Mouse (Mus musculus) neutrophil, adult 5-6 weeks (primary cell): ENCODE measurements around the gene Efcab5. TPM values are rescaled to one million over a fixed set of nuclear protein-coding genes. Genes with fewer than 3 reads are reported as not detected.
"Not testable (repeated sequence)": the region's sequence is repeated elsewhere in the genome, so short reads cannot be mapped to it uniquely, and the experiment has no call there.

Experiments
- ATAC-seq: fragments of 151-379, 151-347 bp; 2 replicates; pipeline ENCODE4 v1.8.0; 2017; ENCODE audit warnings: mild to moderate bottlenecking, moderate TSS enrichment; ENCODE audit not compliant: insufficient number of reproducible peaks, poor library complexity, low FRiP score, severe bottlenecking; ENCODE audit errors: extremely low read depth
- total RNA-seq: library from RNA; stranded (forward); fragments of 200-1000 nt; gene quantifications from 2 replicates; pipeline ENCODE4 v1.2.3, GENCODE M21; 2017

Efcab5 gene
- total RNA-seq, 1 experiment from 2014 or later: 5.0 TPM

DNA sequence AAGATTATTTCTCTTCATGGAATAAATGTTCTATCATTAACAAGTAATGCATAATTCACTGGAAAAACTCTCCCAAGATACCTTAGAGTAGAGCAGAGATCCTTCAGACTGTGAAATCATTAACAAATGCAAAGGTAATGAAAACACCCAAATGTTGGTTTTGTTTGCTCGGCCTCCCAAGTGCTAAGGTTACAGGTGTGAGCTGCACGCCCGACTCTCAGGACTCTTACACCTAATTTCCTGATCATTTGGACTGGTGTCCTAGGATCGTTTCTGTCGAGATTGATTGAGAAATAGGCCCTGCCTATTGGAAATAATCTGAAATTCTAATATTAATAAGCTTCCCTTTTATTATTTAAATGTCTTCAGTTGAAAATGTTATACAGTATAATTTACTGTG lies 7.2 kb downstream of the Efcab5 start:
- no peak for ATAC-seq

DNA sequence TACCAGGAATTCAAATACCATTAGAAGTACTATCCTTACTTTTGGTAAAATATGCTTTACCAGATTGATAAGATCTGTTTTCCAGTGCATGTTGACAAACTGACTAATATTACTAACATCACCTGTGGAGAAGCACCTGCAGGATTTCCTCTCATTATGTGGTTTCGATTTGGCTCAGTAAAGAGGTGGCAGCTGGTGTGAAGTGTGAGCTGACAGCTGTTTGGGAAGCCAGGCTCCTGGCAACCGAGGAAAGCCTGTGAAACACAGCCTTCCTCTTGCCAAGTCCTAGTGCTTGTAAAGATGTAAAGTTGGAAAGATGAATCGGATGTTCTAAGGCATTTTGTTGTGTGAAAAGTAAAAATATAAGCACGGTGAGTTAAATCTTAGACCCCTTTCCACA lies 7.9 kb downstream of the Efcab5 start:
- no peak for ATAC-seq

DNA sequence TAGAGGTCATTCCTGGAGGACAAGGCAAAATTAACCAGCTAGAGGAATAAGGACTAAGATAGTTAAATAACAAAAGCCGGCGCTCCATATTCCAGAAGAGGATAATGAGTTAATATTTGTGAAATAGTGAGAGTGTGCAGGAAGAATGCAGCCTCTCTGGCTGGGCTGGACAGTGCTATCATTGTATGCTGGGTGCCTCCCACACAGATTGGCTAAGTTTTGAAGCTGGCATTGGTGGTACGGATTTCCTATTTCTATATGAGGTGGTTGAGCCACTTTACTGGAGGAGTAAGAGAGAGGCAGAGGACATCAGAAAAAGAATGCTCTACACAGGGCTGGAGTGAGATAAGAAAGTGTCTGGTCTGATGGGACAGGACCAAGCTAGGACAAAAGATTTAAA lies 9.0 kb downstream of the Efcab5 start:
- ATAC-seq: no peak

DNA sequence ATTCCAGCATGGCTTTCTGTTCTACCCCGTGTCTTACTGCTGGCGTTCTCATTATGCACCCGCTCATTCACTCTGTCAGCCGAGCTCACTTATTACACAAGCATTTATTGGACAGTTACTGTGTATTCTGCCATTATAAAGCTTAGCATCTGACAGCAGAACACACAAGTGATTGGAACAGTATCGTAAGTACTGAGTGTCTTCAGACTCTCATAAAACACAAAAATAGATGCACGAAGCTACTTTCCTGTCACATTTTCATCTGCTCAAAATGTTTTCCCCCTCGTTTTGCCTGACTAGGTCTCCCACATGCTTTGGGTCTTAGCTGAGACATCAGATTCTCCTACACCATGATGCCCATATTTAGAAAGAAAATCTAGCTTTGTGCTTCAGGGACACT lies 14.2 kb downstream of the Efcab5 start:
- ATAC-seq: no peak

DNA sequence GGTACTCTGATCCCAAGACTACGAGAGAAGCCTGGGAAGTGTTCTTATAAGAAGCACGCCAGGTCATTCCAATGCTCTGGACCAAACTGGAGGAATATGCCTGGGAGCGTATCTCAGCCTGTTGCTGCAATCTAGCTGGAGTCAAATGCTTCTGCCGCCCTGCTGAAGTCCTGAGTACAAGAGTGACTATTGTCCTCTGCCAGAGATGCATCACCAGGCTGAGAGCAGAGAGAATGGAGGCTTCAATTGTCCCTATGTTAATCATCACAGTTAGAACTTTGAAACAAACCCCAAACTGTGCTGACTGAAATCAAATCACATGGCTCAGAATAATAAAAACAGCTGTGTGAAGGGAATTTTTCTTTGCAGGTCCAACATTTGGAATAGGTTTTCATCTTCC lies 15.0 kb downstream of the Efcab5 start:
- ATAC-seq: no peak

DNA sequence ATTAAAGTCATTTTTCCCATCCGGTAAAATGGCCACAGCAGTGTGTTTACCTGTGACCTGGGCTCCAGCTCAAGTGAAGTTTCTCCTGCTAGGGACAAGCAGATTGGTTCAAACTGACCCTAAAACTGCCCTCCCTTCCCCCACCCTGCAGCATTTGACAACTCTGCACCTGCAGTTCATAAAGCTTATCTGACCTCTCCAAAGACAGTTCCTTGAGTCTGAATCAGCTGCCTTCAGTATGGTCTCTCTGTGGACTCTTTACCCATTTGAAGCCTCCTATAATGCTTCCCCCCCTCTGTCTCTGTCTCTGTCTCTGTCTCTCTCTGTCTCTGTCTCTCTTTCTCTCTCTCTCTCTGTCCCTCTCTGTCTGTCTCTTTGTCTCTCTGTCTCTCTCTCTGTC lies 28.0 kb downstream of the Efcab5 start:
- ATAC-seq: no peak

DNA sequence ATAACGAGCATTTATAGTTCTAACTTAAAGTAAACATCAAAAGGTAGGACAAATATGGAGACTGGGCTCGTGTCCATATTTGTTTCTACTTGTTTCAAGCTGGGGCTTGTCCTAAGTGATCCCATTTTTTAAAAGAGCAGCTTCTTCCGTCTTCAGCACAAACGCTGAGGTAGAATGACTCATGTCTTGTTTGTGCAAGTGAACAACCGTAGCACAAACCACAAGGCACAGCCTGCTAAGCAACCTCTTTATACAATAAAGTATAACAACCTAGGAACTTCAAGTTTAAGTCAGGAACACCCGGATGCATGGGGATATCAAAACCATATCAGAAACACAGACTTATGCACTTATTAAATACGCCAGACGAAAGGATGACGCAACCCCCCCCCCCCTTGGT lies 28.4 kb downstream of the Efcab5 start:
- ATAC-seq: no peak

DNA sequence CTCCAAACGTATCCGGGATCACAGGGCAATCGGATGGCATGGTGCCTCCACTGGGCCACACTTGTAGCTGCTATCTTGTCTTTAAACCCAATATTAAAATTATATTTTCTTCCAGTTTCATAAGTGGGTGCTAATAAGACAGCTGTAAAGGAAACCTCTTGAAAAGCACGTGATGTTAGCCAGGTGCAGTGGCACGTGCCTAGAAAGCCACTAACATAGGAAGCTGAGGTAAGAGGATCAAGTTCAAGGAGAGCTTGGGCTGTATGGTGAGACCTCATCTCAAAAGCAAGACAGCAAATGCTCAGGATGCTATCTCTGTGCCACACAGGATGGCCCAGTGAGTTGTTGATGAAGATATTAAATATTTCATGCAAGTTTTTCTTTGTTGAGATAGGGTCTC lies 34.6 kb downstream of the Efcab5 start:
- no peak for ATAC-seq

DNA sequence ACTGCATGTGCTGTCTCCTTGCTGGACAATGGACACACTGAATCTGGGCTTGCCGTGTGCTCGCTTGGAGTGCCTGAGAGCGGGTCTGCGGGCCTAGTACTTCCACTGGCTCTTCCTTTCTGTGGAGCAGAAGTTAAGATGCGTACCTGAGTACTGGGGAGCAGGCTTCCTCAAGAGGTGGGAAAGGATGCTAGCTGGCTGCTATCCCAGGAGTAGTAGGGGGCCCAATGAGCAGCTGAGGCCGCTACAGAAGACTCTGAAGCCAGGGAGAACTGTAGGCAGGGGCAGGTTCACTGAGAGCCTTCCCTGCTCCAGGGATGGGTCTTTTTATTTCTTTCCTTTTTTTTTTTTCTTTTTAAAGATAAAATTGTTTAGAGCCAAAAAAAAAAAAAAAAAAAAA lies 38.0 kb downstream of the Efcab5 start:
- no peak for ATAC-seq

DNA sequence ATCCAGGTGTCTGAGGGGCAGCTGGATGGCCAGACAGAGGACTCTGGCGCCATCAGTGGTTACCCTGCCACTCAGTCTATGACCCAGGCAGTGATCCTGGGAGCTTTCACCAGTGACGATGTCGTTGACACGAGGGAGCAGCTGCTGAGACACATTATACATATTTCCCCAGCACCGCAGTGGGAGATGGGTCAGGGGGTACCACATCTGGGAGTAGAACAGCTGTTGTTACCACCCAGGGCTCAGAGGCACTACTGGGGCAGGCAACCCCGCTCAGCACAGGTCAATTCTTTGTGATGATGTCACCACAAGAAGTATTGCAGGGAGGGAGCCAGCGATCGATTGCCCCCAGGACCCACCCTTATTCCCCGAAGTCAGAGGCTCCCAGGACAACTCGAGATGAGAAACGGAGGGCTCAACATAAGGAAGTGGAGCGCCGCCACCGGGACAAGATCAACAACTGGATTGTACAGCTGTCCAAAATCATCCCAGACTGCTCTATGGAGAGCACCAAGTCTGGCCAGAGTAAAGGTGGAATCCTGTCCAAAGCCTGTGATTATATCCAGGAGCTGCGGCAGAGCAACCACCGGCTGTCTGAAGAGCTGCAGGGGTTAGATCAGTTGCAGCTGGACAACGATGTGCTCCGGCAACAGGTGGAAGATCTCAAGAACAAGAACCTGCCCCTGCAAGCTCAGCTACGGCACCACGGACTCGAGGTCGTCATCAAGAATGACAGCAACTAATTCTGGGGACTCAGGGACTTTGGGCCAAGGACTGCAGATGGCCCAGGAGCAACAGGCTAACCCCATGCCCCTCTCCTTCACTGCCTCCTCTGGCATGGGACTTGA lies 38.8 kb downstream of the Efcab5 start:
- ATAC-seq: not testable (repeated sequence)

DNA sequence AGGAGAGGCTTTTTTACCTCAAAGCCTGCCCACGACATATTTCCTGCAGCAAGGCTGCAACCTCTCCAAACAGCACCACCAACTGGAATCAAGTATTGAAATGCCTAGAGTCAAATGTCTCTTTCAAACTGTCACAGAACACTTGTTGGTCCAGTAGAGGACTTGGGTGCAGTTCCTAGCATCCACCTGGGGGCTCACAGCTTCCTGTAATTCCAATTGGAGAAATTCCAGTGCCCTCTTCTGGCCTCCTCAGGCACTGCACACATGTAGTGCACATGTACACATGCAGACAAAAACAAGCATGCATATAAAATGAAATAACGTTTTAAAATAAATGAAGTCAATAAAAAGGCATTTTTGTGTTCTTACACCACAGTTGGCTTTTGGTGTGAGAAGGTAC lies 40.0 kb downstream of the Efcab5 start:
- ATAC-seq: no peak

DNA sequence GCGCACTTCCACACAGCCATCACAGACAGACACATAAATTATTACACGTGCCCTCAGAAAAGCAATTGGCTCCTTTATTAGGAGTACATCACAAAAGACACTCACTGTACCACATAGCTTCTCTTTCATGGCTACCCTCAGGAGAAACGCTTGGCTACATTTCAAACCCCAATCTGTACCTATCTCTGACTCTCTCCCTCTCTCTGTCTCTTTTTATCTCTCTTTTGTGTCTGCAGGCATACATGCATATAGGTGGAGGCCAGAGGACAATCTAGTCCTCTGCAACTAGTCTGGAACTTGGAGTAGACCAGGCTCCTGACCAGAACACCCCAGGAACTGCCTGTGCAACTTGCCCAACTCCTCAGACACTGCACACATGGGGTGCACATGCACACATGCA lies 41.0 kb downstream of the Efcab5 start:
- ATAC-seq: no peak

DNA sequence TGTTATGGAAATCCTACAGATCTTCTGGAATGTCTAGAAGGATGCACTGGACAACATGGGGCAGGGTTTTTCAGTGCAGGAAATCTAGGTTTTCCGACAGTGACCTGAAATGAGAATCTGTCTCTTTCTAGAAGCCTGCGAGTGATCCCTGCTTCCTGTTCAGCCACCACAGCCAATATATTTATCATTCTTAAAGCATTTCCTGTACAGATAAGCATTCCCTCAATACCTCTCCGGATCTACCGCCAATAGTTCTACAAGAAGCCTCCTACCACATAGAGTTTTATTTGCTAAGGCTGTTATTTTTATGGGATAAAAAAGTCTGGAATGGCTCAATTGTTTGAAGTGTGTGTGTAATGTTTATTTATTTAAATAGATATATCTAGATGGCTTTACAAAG lies 43.3 kb downstream of the Efcab5 start:
- ATAC-seq: no peak

DNA sequence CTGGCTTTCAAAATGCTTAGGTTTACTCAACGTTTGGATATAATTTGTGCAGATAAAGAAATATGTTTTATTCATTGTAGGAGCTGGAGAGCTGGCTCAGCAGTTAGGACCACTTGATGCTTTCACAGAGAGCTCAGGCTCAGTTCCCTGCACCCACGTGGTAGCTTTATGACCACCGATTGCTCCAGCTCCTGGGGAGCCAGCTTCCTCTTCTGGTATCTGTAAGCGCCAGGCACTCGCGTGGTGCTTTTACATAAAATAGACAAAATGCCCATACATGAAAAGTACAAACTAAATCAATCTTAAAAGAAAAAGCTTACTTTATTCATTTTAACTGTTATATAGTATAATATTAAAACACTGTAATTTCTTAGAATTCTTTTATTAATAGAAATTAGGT lies 46.8 kb downstream of the Efcab5 start:
- ATAC-seq: no peak

DNA sequence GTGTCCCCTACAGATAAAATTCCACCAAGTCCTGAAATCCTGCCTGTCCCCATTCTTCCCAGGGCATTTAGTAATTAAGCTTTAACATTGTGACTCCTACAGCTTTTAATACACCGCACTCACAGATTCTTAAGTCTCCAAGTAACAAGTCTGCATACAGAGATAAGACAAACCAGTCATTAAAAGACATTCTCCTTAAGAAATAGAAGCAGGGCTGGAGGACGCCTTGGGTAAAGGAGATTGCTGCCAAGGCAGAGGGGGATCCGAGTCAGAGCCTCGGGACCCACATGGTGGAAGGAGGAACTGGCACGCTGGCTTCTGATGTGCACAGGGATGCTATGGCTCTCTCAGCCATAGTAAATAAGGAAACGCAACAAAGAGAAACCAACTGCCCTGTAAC lies 48.8 kb downstream of the Efcab5 start:
- no peak for ATAC-seq

DNA sequence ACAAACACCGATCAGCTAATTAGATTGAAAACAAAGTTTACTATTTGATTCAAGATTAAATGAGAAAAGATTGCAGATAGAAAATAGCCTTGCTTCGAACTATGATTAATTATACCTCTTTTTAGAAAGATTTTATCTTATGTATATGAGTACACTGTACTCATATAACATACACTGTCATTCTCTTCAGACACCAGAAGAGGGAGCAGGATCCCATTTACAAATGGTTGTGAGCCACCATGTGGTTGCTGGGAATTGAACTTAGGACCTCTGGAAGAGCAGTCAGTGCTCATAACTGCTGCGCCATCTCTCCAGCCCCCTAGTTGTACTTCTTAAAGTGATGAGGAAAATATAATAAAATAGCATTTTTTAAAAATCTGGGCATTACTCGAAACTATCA lies 55.3 kb downstream of the Efcab5 start:
- no peak for ATAC-seq

DNA sequence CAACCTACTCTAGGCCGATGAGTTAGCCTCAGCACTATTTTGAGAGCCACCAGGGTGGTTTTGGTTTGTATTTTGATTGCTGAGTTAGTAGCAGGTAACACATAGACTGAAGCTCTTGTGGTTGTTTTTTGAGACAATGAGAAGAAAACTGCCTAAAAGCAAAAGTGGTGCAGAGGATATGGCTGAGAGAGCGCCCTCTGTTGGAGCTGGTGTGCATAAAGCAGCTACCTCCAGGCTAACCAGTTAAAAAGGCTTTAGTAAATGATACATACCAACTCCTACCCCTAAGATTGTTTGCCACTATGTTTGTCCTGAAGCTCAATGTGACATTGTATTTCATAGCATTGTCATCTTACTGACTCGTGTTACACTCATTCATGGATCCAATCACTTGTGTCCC lies 56.2 kb downstream of the Efcab5 start:
- ATAC-seq: peak; percentile 55; the same call in 1 of the 2 replicates

DNA sequence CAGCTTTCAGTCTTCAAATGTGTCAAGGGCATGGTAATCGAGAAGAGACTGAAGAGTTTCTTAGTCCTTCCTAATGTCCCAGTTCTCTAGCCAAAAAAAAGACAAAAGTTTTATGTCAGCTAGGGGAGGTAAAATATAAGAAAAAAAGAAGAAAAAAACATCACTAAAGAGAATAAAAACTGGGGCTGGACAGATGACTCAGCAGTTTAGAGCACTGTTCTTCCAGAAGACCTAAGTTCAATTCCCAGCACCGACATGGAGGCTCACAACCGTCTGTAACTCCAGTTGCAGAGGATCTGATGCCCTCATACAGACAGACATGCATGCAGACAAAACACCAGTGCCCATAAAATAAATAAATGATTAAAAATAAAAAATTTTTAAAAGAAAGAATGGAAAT lies 60.2 kb downstream of the Efcab5 start:
- no peak for ATAC-seq

DNA sequence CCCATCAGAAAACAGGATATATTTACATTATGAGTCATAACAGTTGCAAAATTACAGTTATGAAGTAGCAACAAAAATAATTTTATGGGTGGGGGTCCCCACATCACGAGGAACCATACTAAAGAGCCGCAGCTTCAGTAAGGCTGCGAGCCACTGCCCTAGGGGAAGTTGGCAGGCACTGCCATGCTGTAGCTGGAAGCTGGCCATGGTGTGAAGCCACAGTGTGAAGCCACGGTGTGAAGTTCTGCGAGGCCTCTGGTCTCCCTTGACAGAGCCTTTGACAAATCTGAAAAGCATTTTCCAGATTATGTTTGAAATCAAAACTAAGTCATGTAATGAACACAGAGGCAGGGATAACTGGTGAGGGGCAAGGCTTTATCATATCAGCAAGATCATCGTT lies 77.6 kb downstream of the Efcab5 start:
- no peak for ATAC-seq

DNA sequence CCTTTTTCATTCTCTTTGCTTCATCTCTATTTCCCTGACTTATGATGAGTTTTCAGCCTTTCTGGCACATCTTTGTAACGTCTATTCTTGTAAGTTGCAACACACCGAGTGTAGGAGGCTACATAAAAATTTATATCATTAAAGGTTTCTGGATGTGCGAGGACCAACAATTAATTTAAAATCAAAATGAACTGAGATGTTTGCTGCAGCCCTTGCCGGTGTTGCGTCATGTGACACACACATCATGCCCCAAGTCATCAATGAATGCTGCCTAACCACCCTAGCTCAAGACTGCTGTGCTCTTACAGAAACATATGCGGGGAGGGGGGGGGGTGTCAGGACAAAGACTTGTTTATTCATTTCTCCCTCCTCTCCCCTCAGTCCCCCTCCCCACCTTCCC lies 80.3 kb downstream of the Efcab5 start:
- ATAC-seq: no peak

DNA sequence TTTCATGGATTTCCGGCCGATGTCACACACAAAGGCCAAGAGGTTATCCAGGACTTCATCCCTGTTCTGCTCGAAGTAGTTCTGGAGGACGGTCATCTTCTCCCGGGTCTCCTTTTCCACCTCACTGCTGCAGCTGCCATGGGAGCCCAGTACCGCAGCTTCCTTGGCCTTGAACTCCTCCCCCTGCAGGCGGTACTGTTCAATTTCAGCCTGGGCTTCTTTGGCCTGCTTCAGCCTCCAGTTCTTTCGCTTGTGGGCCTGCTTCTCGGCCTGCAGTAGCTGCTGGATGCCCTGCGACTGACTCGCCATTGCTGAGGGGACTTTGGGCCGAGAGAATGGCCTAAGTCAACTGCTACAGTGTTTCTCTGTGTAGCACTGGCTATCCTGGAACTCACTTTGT lies 80.9 kb downstream of the Efcab5 start:
- not testable (repeated sequence) for ATAC-seq
